Mouse (Mus musculus) E14TG2a.4 (cell line): ENCODE results near the gene Aqp7.

Source experiments
- CTCF ChIP-seq: conservative IDR thresholded peaks from 2 replicates; pipeline ENCODE4 v1.5.1; 2014; ENCODE audit warnings: low read length
- NANOG ChIP-seq: IDR thresholded peaks from 2 replicates; pipeline ENCODE4 v1.6.1; 2014; ENCODE audit warnings: borderline replicate concordance, low read length, mixed read lengths

DNA sequence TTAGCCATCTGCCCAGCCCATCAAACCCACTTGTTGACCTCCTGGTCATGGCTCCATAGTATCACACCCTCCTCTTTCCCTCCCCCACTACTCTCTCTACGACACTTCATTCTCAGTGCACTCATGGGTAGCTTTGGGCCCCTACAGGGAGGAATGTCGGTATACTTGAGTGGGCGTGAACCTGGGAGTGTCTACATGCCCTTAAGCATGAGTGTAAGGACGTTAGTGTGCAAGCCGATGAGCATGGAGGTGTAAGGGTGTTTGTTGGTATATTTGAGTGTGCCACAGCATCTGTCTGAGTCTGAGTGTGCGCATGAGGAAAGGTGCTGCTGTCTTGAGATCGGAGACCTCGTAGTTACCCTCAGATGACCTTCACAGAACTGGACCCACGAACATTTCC is 39.0 kb upstream of the Aqp7 start:
- TF ChIP-seq CTCF (no peak), NANOG (no peak)
